Mouse (Mus musculus) liver, adult 2 months (tissue): Measurements from ENCODE around the gene Ddost.

Experiments used
- CTCF ChIP-seq: fragments of 200-500 bp; IDR thresholded peaks from 2 replicates; pipeline ENCODE4 v1.5.1; 2011; ENCODE audit warnings: low read depth, low read length, control low read depth
- POLR2A ChIP-seq: fragments of 200-500 bp; IDR thresholded peaks from 2 replicates; pipeline ENCODE4 v1.6.1; 2011; ENCODE audit warnings: low read length, control low read depth; ENCODE audit not compliant: insufficient read depth; ENCODE audit errors: extremely low read depth

DNA sequence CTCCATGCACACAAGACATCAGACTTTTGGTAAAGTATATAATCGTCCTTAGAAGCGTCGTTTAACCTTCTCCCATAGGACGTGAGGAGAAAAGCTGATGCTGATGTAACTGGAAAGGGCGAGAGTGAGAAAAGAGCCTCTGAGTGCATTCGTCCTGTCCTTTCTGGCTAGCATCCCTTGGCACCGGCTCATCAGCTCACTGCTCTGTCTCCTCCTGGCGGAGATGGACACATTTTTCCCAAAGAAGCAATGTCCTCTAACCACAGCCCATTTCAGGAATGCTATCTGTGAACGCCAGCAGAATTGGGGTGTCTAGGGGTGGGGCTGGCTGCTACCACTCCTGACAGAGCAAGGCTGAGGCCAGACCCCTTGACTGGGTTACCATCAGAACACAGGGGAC is 27.1 kb downstream of the Ddost start:
- TF ChIP-seq POLR2A, result no peak
- no peak for TF ChIP-seq CTCF
